In genomic region chr1:58746880-58747279, GRCm38 (mm10) we compare ENCODE assay signal across 9 mouse cellular contexts. TPM values are rescaled to one million over a fixed set of nuclear protein-coding genes. Genes with fewer than 3 reads are reported as not detected.
DNase-seq lines count a peak whose midpoint lies in the region; ATAC-seq lines count a peak whose summit lies in the region.
"Had no signal": no experiment of that assay in that cellular context is flagged by ENCODE, and none has a peak within 500 bp of the region (broad histone marks: within the 10 kb centered on the region; RNA-seq: fewer than 3 reads in every experiment).

No protein-coding gene starts in this region.

- H3K9ac ChIP-seq in embryonic facial prominence, embryonic 14.5 days (ENCODE audit: low read depth, low read length), result no peak overlapping the region
- H3K9ac ChIP-seq: hindbrain, embryonic 15.5 days had no signal

- DNase-seq in heart, adult 11 months, result peak; percentile 93
- no peak for DNase-seq in heart, embryonic 10.5 days (ENCODE audit: low spot score)
- DNase-seq in 3T3-L1 (ENCODE audit: low read depth, low spot score) (peak; percentile 76), R1 (ENCODE audit: low read depth, low spot score) (peak; percentile 77)
- peak; percentile 23 for DNase-seq in embryonic facial prominence, embryonic 14.5 days (ENCODE audit: low spot score)
- peak; percentile 56 for DNase-seq in layer of hippocampus, adult 9-11 months
- peak; percentile 62 to 67 for DNase-seq in right cerebral cortex, adult 2 months (ENCODE audit: low spot score in 2 of 2)

- H3K4me3 ChIP-seq in heart, embryonic 10.5 days, result no peak overlapping the region
- no peak overlapping the region for H3K4me3 ChIP-seq in embryonic facial prominence, embryonic 14.5 days (ENCODE audit: low read depth, low read length)
- H3K4me3 ChIP-seq: hindbrain, embryonic 15.5 days had no signal

- H3K9me3 ChIP-seq in heart, embryonic 10.5 days, result no peaks in the 10 kb centered on the region
- no peaks in the 10 kb centered on the region for H3K9me3 ChIP-seq in embryonic facial prominence, embryonic 14.5 days (ENCODE audit: control insufficient read depth, low read length)
- H3K9me3 ChIP-seq: hindbrain, embryonic 15.5 days had no signal

- 65% methylated on average over 9 of the region's 9 CpGs for WGBS in heart, embryonic 10.5 days
- 71% methylated on average over 9 of the region's 9 CpGs for WGBS in embryonic facial prominence, embryonic 14.5 days

- no peak for ATAC-seq in embryonic facial prominence, embryonic 14.5 days (ENCODE audit: low read depth)
- no peak for ATAC-seq in inflammation-experienced regulatory T-cells, adult 6 months

- H3K4me1 ChIP-seq in heart, embryonic 10.5 days, result no peaks in the 10 kb centered on the region
- H3K4me1 ChIP-seq in embryonic facial prominence, embryonic 14.5 days (ENCODE audit: control insufficient read depth, insufficient read depth, low read length), result no peaks in the 10 kb centered on the region
- H3K4me1 ChIP-seq: hindbrain, embryonic 15.5 days had no signal

- H3K27me3 ChIP-seq in heart, embryonic 10.5 days (ENCODE audit: insufficient read depth, poor library complexity, severe bottlenecking), result no peaks in the 10 kb centered on the region
- no peaks in the 10 kb centered on the region for H3K27me3 ChIP-seq in embryonic facial prominence, embryonic 14.5 days (replicated peaks; ENCODE audit: control insufficient read depth, insufficient read depth, low read length)
- H3K27me3 ChIP-seq: hindbrain, embryonic 15.5 days had no signal

- H3K4me2 ChIP-seq in embryonic facial prominence, embryonic 14.5 days (ENCODE audit: low read depth, low read length), result no peak overlapping the region
- H3K4me2 ChIP-seq: hindbrain, embryonic 15.5 days had no signal

- H3K36me3 ChIP-seq in heart, embryonic 10.5 days, result peaks cover 70% of the 10 kb centered on the region
- peaks cover 69% of the 10 kb centered on the region for H3K36me3 ChIP-seq in embryonic facial prominence, embryonic 14.5 days (ENCODE audit: control insufficient read depth, insufficient read depth, low read length)

- H3K27ac ChIP-seq in heart, embryonic 10.5 days, result no peak overlapping the region
- no peak overlapping the region for H3K27ac ChIP-seq in embryonic facial prominence, embryonic 14.5 days (replicated peaks; ENCODE audit: low read depth, low read length)
- H3K27ac ChIP-seq: hindbrain, embryonic 15.5 days had no signal

RNA-seq across cellular contexts. Expression of gene Cflar, which starts 35.6 kb away (rescaled TPM):
- polyA plus RNA-seq in heart, embryonic 10.5 days (2016; fragmentation: Nextera tagmentation; extraction: Ambion mirVana), result 31.5 and 31.6 TPM in 2 replicates
- 32.4 and 33.9 TPM in 2 replicates for polyA plus RNA-seq in embryonic facial prominence, embryonic 14.5 days (2014; fragmentation: Nextera tagmentation; extraction: Ambion mirVana)
- polyA plus RNA-seq in inflammation-experienced regulatory T-cells, adult 6 months (2017; shearing (Covaris generic)), result 100 to 1,000 TPM; 124 to 177 (median 175) TPM

RNA-seq across cellular contexts. Expression of gene Casp8, which starts 48.3 kb away (rescaled TPM):
- polyA plus RNA-seq in heart, embryonic 10.5 days (2016; fragmentation: Nextera tagmentation; extraction: Ambion mirVana), result 24.5 and 25.0 TPM in 2 replicates
- polyA plus RNA-seq in embryonic facial prominence, embryonic 14.5 days (2014; fragmentation: Nextera tagmentation; extraction: Ambion mirVana), result 23.3 and 24.2 TPM in 2 replicates
- 100 to 1,000 TPM; 161 to 182 (median 167) TPM for polyA plus RNA-seq in inflammation-experienced regulatory T-cells, adult 6 months (2017; shearing (Covaris generic))

RNA-seq across cellular contexts. Expression of gene Als2cr12, which starts 51.1 kb away (rescaled TPM):
- not detected in 2 replicates for polyA plus RNA-seq in heart, embryonic 10.5 days (2016; fragmentation: Nextera tagmentation; extraction: Ambion mirVana)
- polyA plus RNA-seq in embryonic facial prominence, embryonic 14.5 days (2014; fragmentation: Nextera tagmentation; extraction: Ambion mirVana), result 0.13 and 0.22 TPM in 2 replicates
- not detected for polyA plus RNA-seq in inflammation-experienced regulatory T-cells, adult 6 months (2017; shearing (Covaris generic))
- polyA plus RNA-seq: hindbrain, embryonic 15.5 days had no signal
